Mouse (Mus musculus) heart, adult 2 months (tissue): ENCODE measurements around the gene Mpped2. TPM values are rescaled to one million over a fixed set of nuclear protein-coding genes. Genes with fewer than 3 reads are reported as not detected.

Source experiments
- DNase-seq, 2 experiments: peaks; one replicate each; pipeline ENCODE4 v3.0.0; 2021
- H3K27ac ChIP-seq: fragments of 200-600 bp; 2 replicates; pipeline ENCODE4 v1.8.1; 2022
- H3K27me3 ChIP-seq: fragments of 200-500 bp; 2 replicates; pipeline ENCODE4 v1.6.1; 2012; ENCODE audit warnings: mild to moderate bottlenecking, low read length, inconsistent platforms, mixed read lengths; ENCODE audit not compliant: control insufficient read depth, insufficient read depth
- H3K36me3 ChIP-seq: fragments of 200-500 bp; 2 replicates; pipeline ENCODE4 v1.6.1; 2012; ENCODE audit warnings: low read length, inconsistent platforms; ENCODE audit not compliant: control insufficient read depth, insufficient read depth
- H3K4me1 ChIP-seq: fragments of 200-500 bp; 2 replicates; pipeline ENCODE4 v1.6.1; 2011; ENCODE audit warnings: low read length; ENCODE audit not compliant: control insufficient read depth, insufficient read depth
- H3K4me3 ChIP-seq: fragments of 200-600 bp; 2 replicates; pipeline ENCODE4 v1.8.1; 2022
- H3K79me2 ChIP-seq: fragments of 200-500 bp; replicated peaks from 2 replicates; pipeline ENCODE4 v1.6.1; 2012; ENCODE audit warnings: mild to moderate bottlenecking, inconsistent platforms, low read length, moderate library complexity, mixed read lengths; ENCODE audit not compliant: control insufficient read depth, insufficient read depth
- H3K9ac ChIP-seq: fragments of 200-500 bp; 2 replicates; pipeline ENCODE4 v1.6.1; 2012; ENCODE audit warnings: low read depth, mild to moderate bottlenecking, control low read depth, inconsistent platforms, low read length, mixed read lengths
- CTCF ChIP-seq: fragments of 200-600 bp; IDR thresholded peaks from 2 replicates; pipeline ENCODE4 v1.8.1; 2022; ENCODE audit warnings: antibody characterized with exemption, mild to moderate bottlenecking, moderate library complexity
- EP300 ChIP-seq: fragments of 200-500 bp; IDR thresholded peaks from 2 replicates; pipeline ENCODE4 v1.6.1; 2011; ENCODE audit warnings: low read depth, low read length, control low read depth; ENCODE audit not compliant: insufficient read depth
- POLR2A ChIP-seq: fragments of 200-500 bp; IDR thresholded peaks from 2 replicates; pipeline ENCODE4 v1.6.1; 2011; ENCODE audit warnings: mild to moderate bottlenecking, low read depth, low read length, control low read depth; ENCODE audit not compliant: insufficient read depth
- whole genome bisulfite sequencing: fragments of 180-500 bp; shearing (Covaris S2); methylation state at CpG from one replicate; pipeline ENCODE4 v1.1.7; 2018; 5-methylcytosine and 5-hydroxymethylcytosine counted together
- intact Hi-C: fragments of 180-260 bp; cut with DNase I; formaldehyde crosslinking; loops from one replicate; pipeline ENCODE4 v1.15.1; 2025
- polyA plus RNA-seq: library from polyadenylated mRNA; depleted of rRNA; stranded (reverse); fragments of >200 nt; gene quantifications from 2 replicates; pipeline ENCODE4 v1.2.3, GENCODE M21; 2012
- total RNA-seq, 2 experiments: library from RNA; stranded (reverse); gene quantifications; 2 replicates each; pipeline ENCODE4 v1.2.3; 2021

Mpped2 gene
- total and polyA plus RNA-seq, 3 experiments, result 8.0 to 23.7 (median 20.7) TPM

GRCm38 (mm10) chr2:106857711-106858110 lies 164.6 kb downstream of the Mpped2 start:
- intact Hi-C loops, result no loop called here
- no peak overlapping the region for H3K4me3 ChIP-seq
- no peak overlapping the region for H3K9ac ChIP-seq
- no peaks in the 10 kb centered on the region for H3K36me3 ChIP-seq
- no peak for DNase-seq
- no peaks in the 10 kb centered on the region for H3K27me3 ChIP-seq
- TF ChIP-seq POLR2A, result no peak
- no peak for TF ChIP-seq EP300
- no peak for TF ChIP-seq CTCF
- no peaks in the 10 kb centered on the region for H3K79me2 ChIP-seq
- no peak overlapping the region for H3K27ac ChIP-seq
- WGBS, result 50% methylated on average over 4 of the region's 4 CpGs
- peaks cover 8% of the 10 kb centered on the region for H3K4me1 ChIP-seq

DNA sequence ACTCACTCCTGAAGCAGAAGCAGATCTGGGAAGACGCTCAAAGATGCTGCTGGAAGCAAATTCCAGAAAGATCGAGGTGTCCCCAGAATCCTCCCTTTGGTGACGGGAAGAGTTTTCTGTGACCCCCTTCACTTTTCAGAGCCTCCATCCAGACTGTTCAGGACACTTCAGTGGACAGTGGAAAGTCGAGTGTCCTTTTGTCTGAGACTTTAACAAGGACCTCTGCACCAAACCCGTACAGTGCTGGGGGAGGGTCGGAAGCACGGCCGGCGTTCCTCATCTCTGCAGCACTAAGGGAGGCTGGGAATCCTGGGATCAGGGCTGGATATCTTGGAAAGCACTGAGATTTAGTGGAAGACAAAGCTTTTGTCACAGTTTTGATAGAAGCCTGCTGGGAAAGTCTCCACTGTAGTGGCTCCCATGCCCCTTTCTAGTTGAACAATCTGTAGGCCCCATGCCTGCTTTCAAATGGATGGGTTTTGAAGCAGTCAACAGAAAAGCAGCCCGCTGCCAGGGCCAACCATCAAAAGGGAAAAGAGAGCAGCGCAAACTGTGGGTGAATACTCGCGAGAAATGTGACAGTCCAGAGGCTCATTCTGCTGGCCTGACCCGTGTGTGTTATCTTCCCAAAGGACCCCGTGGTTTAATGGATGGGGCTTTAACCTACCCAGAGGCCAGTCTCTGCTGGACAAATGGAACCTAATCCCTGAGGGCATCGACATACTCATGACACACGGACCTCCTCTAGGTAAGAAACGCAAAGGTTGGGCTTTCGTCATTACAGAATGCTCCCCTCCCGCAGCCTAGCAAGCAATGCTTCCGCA lies 168.0 kb downstream of the Mpped2 start:
- Histone ChIP-seq H3K27ac (no peak overlapping the region), H3K36me3 (no peaks in the 10 kb centered on the region), H3K4me1 (peaks cover 6% of the 10 kb centered on the region), H3K27me3 (no peaks in the 10 kb centered on the region), H3K79me2 (no peaks in the 10 kb centered on the region), H3K9ac (no peak overlapping the region), H3K4me3 (no peak overlapping the region)
- intact Hi-C loops, result no loop called here
- WGBS, result 82% methylated on average over 21 of the region's 21 CpGs
- DNase-seq, result no peak
- TF ChIP-seq POLR2A (no peak), EP300 (no peak), CTCF (no peak)

DNA sequence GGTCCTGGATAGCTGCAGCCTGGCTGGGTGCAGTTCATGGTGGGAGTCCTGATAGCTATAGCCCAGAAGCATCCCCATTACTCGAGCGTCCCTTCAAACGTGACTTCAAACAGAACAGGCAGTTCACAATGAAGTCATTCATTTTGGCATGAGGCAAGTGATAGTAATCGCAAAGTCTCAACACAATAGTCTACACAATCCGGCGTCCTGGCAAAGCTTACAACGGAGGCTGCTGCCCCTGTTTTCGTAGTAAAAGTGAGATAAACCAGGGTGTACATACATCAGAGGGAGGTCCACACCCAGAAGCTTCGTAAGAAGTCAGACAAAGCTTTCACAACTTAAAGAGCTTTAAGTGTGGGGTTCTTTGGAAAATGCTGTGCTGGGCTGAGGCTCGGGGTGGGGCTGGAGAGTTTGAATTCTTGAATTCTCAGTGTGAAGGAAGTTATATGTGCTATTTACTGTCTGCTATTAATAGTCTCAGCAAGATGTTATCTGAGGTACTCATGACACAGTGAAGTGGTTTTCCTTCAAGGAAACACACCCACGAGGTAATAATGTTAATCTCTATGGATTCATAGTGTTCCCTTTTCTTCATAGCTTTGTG lies 170.1 kb downstream of the Mpped2 start:
- DNase-seq, result no peak
- no peak overlapping the region for H3K4me3 ChIP-seq
- no peak overlapping the region for H3K9ac ChIP-seq
- no peaks in the 10 kb centered on the region for H3K36me3 ChIP-seq
- TF ChIP-seq POLR2A, result no peak
- no peak for TF ChIP-seq EP300
- TF ChIP-seq CTCF, result no peak
- H3K79me2 ChIP-seq, result no peaks in the 10 kb centered on the region
- H3K27ac ChIP-seq, result peak overlapping the region; percentile 52
- H3K27me3 ChIP-seq, result no peaks in the 10 kb centered on the region
- intact Hi-C loops, result no loop called here
- H3K4me1 ChIP-seq, result peaks cover 4% of the 10 kb centered on the region
- 21% methylated on average over 11 of the region's 11 CpGs for WGBS

DNA sequence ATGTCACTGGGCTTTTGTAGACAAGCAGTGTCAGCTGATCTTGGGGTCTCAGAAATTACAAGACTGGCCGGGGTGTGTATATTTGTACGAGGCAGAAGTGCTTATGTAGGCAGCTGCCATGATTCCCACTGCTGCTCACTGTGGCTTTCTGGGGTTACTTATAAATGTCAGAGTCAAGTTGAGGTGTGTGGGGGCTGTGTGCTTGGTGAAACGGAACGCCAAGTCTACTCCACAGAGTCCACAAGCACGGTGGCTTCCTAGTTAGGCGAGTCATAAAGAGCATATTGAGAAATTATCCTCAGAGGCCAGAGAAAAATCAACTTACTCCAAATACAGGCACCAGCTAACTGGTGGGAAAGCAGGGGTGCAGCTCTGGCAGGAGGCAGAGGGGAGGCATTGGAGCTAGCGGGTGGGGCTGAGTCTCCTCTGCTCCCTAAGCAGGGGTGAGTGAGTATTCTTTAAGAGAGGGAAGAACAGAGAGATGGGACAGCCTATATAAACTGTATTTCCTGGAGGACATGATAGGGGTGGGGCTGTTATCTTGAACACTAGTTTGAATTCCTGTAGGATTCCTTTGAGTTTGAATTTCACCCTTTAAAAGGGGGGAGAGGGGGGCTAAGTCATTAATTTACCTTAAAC lies 172.2 kb downstream of the Mpped2 start:
- intact Hi-C loops, result no loop called here
- WGBS, result 89% methylated on average over 7 of the region's 7 CpGs
- no peak for DNase-seq
- H3K36me3 ChIP-seq, result no peaks in the 10 kb centered on the region
- no peaks in the 10 kb centered on the region for H3K79me2 ChIP-seq
- H3K4me3 ChIP-seq, result no peak overlapping the region
- TF ChIP-seq EP300, result no peak
- TF ChIP-seq POLR2A, result no peak
- TF ChIP-seq CTCF, result no peak
- no peaks in the 10 kb centered on the region for H3K27me3 ChIP-seq
- H3K27ac ChIP-seq, result no peak overlapping the region
- no peak overlapping the region for H3K9ac ChIP-seq
- H3K4me1 ChIP-seq, result peaks cover 4% of the 10 kb centered on the region

- Histone ChIP-seq H3K27ac (no peak overlapping the region), H3K27me3 (no peaks in the 10 kb centered on the region), H3K36me3 (no peaks in the 10 kb centered on the region), H3K79me2 (no peaks in the 10 kb centered on the region), H3K4me3 (no peak overlapping the region), H3K4me1 (peaks cover 4% of the 10 kb centered on the region), H3K9ac (no peak overlapping the region)
- intact Hi-C loops, result no loop called here
- no peak for DNase-seq
- TF ChIP-seq EP300 (no peak), CTCF (no peak), POLR2A (no peak)
- WGBS, result 71% methylated on average over 5 of the region's 5 CpGs
Measured at GRCm38 (mm10) chr2:106866303-106866702, 173.2 kb downstream of the Mpped2 start.

GRCm38 (mm10) chr2:106870886-106871285 lies 177.8 kb downstream of the Mpped2 start:
- Histone ChIP-seq H3K9ac (no peak overlapping the region), H3K36me3 (no peaks in the 10 kb centered on the region), H3K4me1 (no peaks in the 10 kb centered on the region), H3K79me2 (no peaks in the 10 kb centered on the region), H3K27me3 (no peaks in the 10 kb centered on the region), H3K4me3 (no peak overlapping the region), H3K27ac (no peak overlapping the region)
- TF ChIP-seq POLR2A (no peak), EP300 (no peak), CTCF (no peak)
- DNase-seq, result no peak
- intact Hi-C loops, result no loop called here
- 89% methylated on average over 2 of the region's 2 CpGs for whole genome bisulfite sequencing
